Mouse (Mus musculus) neural tube, embryonic 11.5 days (tissue): ENCODE measurements around the gene Prnd. TPM values are rescaled to one million over a fixed set of nuclear protein-coding genes. Genes with fewer than 3 reads are reported as not detected.

Experiments used
- ATAC-seq: fragments of 200-750 bp; cut with Nextera tagmentation; 2 replicates; pipeline ENCODE4 v1.8.0; 2017; ENCODE audit warnings: moderate number of reproducible peaks, mild to moderate bottlenecking, moderate TSS enrichment, moderate library complexity; ENCODE audit not compliant: insufficient read depth, low FRiP score, low TSS enrichment
- DNase-seq: peaks from one replicate; pipeline ENCODE4 v3.0.0-alpha.2; 2015; ENCODE audit warnings: low spot score
- H3K27ac ChIP-seq: fragments of 300-500 bp; sonication (generic); 2 replicates; pipeline ENCODE4 v1.5.1; 2014; ENCODE audit warnings: low read depth, mild to moderate bottlenecking, low read length
- H3K27me3 ChIP-seq: fragments of 300-500 bp; sonication (generic); 2 replicates; pipeline ENCODE4 v1.6.1; 2014; ENCODE audit warnings: mild to moderate bottlenecking, low read length, mixed read lengths; ENCODE audit not compliant: control insufficient read depth, insufficient read depth
- H3K36me3 ChIP-seq: fragments of 300-500 bp; sonication (generic); 2 replicates; pipeline ENCODE4 v1.6.1; 2014; ENCODE audit warnings: mild to moderate bottlenecking, low read length, moderate library complexity, mixed read lengths; ENCODE audit not compliant: control insufficient read depth, insufficient read depth
- H3K4me1 ChIP-seq: fragments of 300-500 bp; sonication (generic); 2 replicates; pipeline ENCODE4 v1.6.1; 2014; ENCODE audit warnings: low read length, mixed read lengths; ENCODE audit not compliant: control insufficient read depth, insufficient read depth
- H3K4me2 ChIP-seq: fragments of 300-500 bp; sonication (generic); 2 replicates; pipeline ENCODE4 v1.6.1; 2014; ENCODE audit warnings: low read depth, mild to moderate bottlenecking, moderate library complexity
- H3K4me3 ChIP-seq: fragments of 300-500 bp; sonication (generic); 2 replicates; pipeline ENCODE4 v1.5.1; 2014; ENCODE audit warnings: low read depth, low read length
- H3K9ac ChIP-seq: fragments of 300-500 bp; sonication (generic); 2 replicates; pipeline ENCODE4 v1.6.1; 2014; ENCODE audit warnings: mild to moderate bottlenecking, low read length
- H3K9me3 ChIP-seq: fragments of 300-500 bp; sonication (generic); 2 replicates; pipeline ENCODE4 v1.6.1; 2016; ENCODE audit warnings: low read length; ENCODE audit not compliant: control insufficient read depth
- WGBS: fragments of 180-500 bp; shearing (Covaris S2); extraction: QIAGEN DNeasy Blood & Tissue Kit; methylation state at CpG from one replicate; pipeline ENCODE4 v1.1.7; 2014; 5-methylcytosine and 5-hydroxymethylcytosine counted together
- polyA plus RNA-seq: library from polyadenylated mRNA; unstranded; fragments of >200 nt; fragmentation: Nextera tagmentation; extraction: Ambion mirVana; gene quantifications from 2 replicates; pipeline ENCODE4 v1.2.1, GENCODE M21; 2014

The Prnd gene
- polyA plus RNA-seq, 1 experiment from 2014 or later, result 8.5 TPM

DNA sequence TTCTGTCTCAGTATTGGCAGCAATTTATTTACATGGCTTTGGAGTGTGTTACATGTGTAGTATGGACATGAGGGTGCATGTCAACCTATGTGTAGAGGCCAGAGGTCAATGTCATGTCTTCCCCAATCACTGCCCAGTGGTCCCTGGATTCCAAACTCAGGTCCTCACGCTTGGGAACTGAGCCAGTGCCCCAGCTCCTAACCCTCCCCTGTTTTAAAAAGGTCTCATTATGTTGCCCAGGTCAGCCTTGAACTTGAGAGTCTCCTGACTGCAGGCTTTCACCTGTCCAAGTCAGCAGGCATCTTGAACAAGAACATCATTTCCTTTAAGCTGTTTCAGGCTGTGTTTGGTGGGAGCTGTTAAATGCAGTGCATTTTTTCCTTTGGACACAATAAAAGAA, 41.8 kb upstream of the Prnd start:
- DNase-seq, result no peak
- Histone ChIP-seq H3K36me3 (no peaks in the 10 kb centered on the region), H3K27me3 (no peaks in the 10 kb centered on the region), H3K4me2 (no peak overlapping the region), H3K27ac (no peak overlapping the region), H3K4me1 (no peaks in the 10 kb centered on the region), H3K4me3 (no peak overlapping the region), H3K9ac (no peak overlapping the region), H3K9me3 (no peaks in the 10 kb centered on the region)
- 77% methylated on average over 1 of the region's 1 CpGs for WGBS
- no peak; the same call in 1 of the 2 replicates for ATAC-seq

DNA sequence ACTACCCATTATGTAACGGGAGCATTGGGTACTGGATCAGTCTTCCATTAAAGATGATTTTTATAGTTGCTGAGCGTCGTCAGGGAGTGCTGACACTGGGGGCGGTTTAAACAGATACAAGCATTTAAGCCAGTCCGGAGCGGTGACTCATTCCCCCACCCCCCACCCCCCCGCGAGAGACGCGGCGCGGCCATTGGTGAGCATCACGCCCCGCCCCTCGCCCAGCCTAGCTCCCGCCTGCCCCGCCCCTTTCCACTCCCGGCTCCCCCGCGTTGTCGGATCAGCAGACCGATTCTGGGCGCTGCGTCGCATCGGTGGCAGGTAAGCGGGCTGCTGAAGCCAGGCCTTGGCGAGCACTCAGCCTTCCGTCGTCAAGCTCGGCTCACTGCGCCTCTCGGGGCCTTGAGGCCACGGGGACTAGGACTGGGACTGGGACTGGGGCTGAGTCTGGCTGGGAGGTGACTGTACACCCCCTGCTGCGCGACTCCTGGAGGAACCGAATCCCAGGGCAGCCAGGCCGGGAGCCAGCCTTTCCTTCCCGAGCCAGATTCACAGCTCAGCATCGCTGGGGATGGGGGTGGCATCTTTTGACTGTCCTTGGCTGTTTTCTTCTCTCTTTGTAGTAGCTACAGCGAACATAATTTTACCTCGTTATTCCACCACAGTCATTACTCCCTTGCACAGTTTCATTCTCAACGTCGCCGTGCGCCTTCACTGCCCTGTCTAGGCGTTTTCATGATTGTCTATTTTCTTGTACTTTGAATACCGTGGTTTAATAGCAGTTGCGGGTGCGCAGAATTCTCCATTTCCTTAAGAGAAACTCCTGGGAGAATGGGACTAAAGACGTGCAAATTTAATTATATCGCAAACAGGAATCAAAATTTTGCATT, 40.7 kb upstream of the Prnd start, which contains the start of the genes Prnp and Prn:
Prnp (plus strand) TSS at position 246 of the 890 bp plus-strand sequence.
Prn (plus strand) TSS at position 275 of the 890 bp plus-strand sequence.
- 6% methylated on average over 50 of the region's 52 CpGs for WGBS
- no peaks in the 10 kb centered on the region for H3K9me3 ChIP-seq
- peak within 1 kb of the TSS; percentile 78 for H3K9ac ChIP-seq
- H3K27me3 ChIP-seq, result no peaks in the 10 kb centered on the region
- peak; percentile 92 for ATAC-seq
- peak; percentile 93 for DNase-seq
- no peaks in the 10 kb centered on the region for H3K4me1 ChIP-seq
- peak within 1 kb of the TSS; percentile 76 for H3K4me2 ChIP-seq
- peak within 1 kb of the TSS; percentile 72 for H3K4me3 ChIP-seq
- H3K36me3 ChIP-seq, result no peaks in the 10 kb centered on the region
- peak within 1 kb of the TSS; percentile 75; the same call in 1 of the 2 replicates for H3K27ac ChIP-seq

DNA sequence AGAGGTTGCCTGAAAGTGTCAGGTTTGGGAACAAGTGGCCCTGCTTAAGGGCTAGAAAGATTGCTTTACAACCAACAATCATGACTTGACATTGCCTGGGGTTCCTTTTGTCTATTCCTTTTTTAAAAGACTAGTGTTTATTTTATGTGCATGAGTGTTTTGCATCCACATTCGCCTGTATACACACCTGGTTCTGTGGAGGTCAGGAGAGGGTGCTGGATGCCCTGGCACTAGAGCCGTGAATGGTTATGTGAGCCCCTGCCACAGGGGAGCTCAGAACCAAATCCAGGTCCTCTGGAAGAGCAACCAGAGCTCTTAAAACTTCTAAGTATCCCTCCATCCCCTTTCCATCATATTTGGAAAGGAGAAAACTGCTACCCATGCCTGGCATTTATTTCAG, 39.8 kb upstream of the Prnd start:
- Histone ChIP-seq H3K27me3 (no peaks in the 10 kb centered on the region), H3K36me3 (no peaks in the 10 kb centered on the region), H3K27ac (no peak overlapping the region; the same call in 1 of the 2 replicates), H3K4me1 (no peaks in the 10 kb centered on the region), H3K4me3 (peak overlapping the region; percentile 72), H3K9ac (no peak overlapping the region), H3K4me2 (peak overlapping the region; percentile 76), H3K9me3 (no peaks in the 10 kb centered on the region)
- DNase-seq, result no peak
- WGBS, result 28% methylated on average over 2 of the region's 2 CpGs
- ATAC-seq, result no peak

DNA sequence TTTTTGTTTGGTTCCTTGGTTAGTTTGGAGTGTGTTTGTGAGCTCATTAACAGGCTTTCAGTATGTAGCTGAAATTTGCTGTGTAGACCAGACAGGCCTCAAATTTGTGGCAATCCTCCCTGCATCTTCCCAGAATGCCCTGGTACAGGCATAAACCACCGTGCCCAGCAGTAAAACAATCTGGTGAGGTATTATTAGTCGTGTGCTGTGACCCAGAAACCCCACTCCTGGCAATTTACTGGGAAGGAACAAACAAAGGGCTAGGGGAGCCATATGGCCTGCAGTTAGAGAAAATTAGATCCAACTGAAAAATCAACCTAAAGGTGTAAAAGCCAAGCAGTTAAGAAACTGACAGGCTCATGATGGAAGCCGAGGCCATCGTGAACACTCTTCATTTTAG, 39.3 kb upstream of the Prnd start:
- ATAC-seq (no peak), DNase-seq (no peak)
- 15% methylated on average over 4 of the region's 4 CpGs for WGBS
- Histone ChIP-seq H3K27ac (no peak overlapping the region), H3K27me3 (no peaks in the 10 kb centered on the region), H3K4me1 (no peaks in the 10 kb centered on the region), H3K36me3 (no peaks in the 10 kb centered on the region), H3K9ac (no peak overlapping the region), H3K4me3 (peak overlapping the region; percentile 72; the same call in 1 of the 2 replicates), H3K9me3 (no peaks in the 10 kb centered on the region), H3K4me2 (peak overlapping the region; percentile 76)

DNA sequence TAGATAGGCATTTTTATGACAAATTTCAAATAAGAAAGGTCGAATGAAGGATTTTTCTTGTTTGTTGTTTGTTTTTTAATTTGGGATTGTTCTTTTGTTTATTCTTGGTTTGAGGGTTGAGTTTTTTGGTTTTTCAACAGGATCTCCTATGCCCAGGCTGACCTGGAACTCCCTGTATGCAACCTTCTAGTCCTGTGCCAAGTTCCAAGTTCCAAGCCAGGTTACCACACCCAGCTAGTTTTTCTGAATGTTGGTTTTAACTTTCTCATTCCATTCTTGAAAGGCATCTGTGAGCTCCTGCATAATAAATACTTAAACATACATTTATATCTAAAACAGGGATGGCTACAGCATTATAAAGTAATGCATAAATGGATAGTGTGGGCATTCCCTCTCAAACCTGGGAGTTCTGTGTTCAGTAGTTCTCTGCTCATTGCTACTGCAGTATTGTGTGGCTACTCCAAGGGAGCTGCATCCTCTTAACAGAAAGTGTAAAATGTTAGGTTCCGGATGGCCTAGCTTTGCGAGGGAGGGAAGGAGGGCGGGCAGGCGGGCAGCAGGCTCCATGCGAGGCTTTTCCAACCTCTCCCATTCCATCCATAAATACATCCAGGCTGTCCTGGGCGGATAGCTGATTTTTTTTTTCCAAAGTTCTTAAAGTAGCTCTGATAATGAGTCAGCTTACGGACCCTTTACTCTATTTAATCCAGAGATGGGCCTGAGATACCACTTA, 38.0 kb upstream of the Prnd start:
- H3K4me3 ChIP-seq, result no peak overlapping the region
- no peaks in the 10 kb centered on the region for H3K9me3 ChIP-seq
- no peak overlapping the region for H3K9ac ChIP-seq
- no peak for ATAC-seq
- DNase-seq, result no peak
- no peak overlapping the region for H3K4me2 ChIP-seq
- 81% methylated on average over 8 of the region's 8 CpGs for WGBS
- H3K36me3 ChIP-seq, result 0 out of 2 replicates have a peak, but pooled peaks cover 2% of the 10 kb centered on the region
- H3K27ac ChIP-seq, result no peak overlapping the region
- no peaks in the 10 kb centered on the region for H3K4me1 ChIP-seq
- H3K27me3 ChIP-seq, result no peaks in the 10 kb centered on the region

DNA sequence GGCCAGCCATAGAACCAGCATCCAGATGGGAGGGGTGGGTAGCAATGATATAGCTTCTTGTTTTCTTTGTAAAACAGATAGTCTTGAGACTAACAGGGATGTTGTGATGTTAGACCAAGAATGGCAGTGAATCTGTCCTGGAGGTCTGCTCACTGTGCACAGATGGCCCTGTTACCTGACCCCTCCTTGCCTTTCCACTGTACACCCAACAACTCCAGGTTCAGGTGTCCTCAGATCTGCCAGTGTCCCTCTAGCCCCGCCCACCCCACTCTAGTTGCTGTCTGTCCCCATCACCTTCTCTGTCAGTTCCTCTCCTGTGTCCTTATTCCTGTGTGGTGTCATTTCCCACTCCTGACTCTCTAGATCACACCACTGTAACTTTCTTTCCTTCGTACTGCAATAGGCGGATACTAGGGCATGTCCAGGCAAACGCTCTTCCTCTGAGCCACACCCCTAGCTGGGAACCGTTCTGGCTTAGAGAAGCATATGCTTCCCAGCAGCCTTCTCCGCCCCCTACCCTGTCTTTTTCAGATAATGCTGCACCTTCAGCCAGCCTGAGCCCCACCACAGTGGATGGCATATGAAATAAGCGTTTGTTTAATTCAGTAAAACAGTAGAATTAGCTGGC, 18.3 kb upstream of the Prnd start:
- H3K9ac ChIP-seq, result no peak overlapping the region

DNA sequence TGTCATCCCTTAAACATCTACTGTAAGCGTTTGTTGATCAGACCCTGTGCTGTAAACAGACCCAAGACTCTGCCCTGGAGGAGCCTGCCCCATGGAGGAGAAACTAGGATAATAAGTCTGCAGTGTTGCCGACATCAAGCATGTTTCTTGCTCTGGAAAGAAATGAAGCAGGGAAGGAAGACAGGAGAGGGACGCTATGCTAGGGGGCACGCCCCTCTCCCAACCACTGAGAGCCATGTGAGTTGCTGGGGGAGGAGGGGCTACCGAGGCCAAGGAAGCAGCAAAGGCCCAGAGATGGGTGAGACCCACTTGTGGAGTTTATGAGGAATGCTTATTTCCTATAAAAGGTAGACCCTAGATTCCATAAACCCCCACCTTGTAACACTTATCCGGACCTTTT, 17.6 kb upstream of the Prnd start:
- H3K27ac ChIP-seq, result no peak overlapping the region
- H3K4me2 ChIP-seq, result no peak overlapping the region

More for the DNA sequence above, 18.3 kb upstream of the Prnd start:
- H3K27ac ChIP-seq, result no peak overlapping the region
- WGBS, result 81% methylated on average over 7 of the region's 7 CpGs
- no peaks in the 10 kb centered on the region for H3K9me3 ChIP-seq
- no peak for DNase-seq
- H3K4me1 ChIP-seq, result no peaks in the 10 kb centered on the region
- no peaks in the 10 kb centered on the region; the same call in 1 of the 2 replicates for H3K36me3 ChIP-seq
- H3K4me2 ChIP-seq, result no peak overlapping the region
- no peak overlapping the region for H3K4me3 ChIP-seq
- ATAC-seq, result no peak
- H3K27me3 ChIP-seq, result no peaks in the 10 kb centered on the region

DNA sequence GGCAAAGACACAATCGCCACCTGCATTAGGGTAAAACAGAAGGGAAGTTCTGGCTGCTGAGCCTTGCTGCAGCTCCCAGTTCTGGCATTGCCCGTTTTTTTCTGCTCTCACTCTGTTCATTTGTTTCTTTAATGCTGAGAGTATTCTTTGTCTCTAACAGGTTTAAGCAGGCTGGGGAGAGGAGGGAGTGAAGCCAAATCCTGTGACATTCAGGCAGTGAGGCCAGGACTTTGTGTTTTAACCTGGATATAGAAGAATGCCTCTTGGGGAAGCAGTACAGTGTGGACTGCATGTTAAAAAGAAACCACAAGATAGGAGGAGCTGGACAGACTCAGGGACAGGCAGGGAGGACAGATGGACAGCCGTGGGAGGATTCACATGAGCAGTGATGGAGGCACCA, 17.1 kb upstream of the Prnd start:
- Histone ChIP-seq H3K27ac (no peak overlapping the region), H3K4me2 (no peak overlapping the region), H3K27me3 (no peaks in the 10 kb centered on the region), H3K4me3 (no peak overlapping the region), H3K9me3 (no peaks in the 10 kb centered on the region), H3K4me1 (no peaks in the 10 kb centered on the region), H3K9ac (no peak overlapping the region), H3K36me3 (no peaks in the 10 kb centered on the region; the same call in 1 of the 2 replicates)
- WGBS, result 76% methylated on average over 3 of the region's 3 CpGs
- no peak for ATAC-seq
- no peak for DNase-seq

More for the DNA sequence above, 17.6 kb upstream of the Prnd start:
- no peaks in the 10 kb centered on the region for H3K4me1 ChIP-seq
- H3K4me3 ChIP-seq, result no peak overlapping the region
- no peaks in the 10 kb centered on the region; the same call in 1 of the 2 replicates for H3K36me3 ChIP-seq
- H3K9ac ChIP-seq, result no peak overlapping the region
- no peaks in the 10 kb centered on the region for H3K27me3 ChIP-seq
- 52% methylated on average over 6 of the region's 6 CpGs for WGBS
- no peaks in the 10 kb centered on the region for H3K9me3 ChIP-seq
- ATAC-seq, result no peak
- no peak for DNase-seq
